Mouse (Mus musculus) CH12F3 (cell line): Measurements from ENCODE around the gene Ndufaf1.
"Not testable (repeated sequence)": the region's sequence is repeated elsewhere in the genome, so short reads cannot be mapped to it uniquely, and the experiment has no call there.

Experiments
- in situ Hi-C: fragments of 300-500 bp; cut with MboI; formaldehyde crosslinking; loops from 2 replicates; pipeline ENCODE4 v1.14.3; 2020; ENCODE audit warnings: low sequenced_read_pairs

The Ndufaf1 gene

GRCm38 (mm10) chr2:119662220-119663182 lies at the start of gene Ndufaf1:
Gene Ndufaf1, minus strand, starts transcription at chr2:119662827.
- in situ Hi-C loops = no loop called here

- in situ Hi-C loops = no loop called here
Measured at GRCm38 (mm10) chr2:119710011-119710410, 47.4 kb upstream of the Ndufaf1 start.

- in situ Hi-C loops = no loop called here
Measured at GRCm38 (mm10) chr2:119707676-119708075, 45.0 kb upstream of the Ndufaf1 start.

- in situ Hi-C loops = no loop called here
Measured at GRCm38 (mm10) chr2:119703171-119703570, 40.5 kb upstream of the Ndufaf1 start.

- in situ Hi-C loops = no loop called here
Measured at GRCm38 (mm10) chr2:119699962-119700361, 37.3 kb upstream of the Ndufaf1 start.

GRCm38 (mm10) chr2:119698472-119698871 lies 35.8 kb upstream of the Ndufaf1 start:
- in situ Hi-C loops = no loop called here

- in situ Hi-C loops = no loop called here
Measured at GRCm38 (mm10) chr2:119696111-119696510, 33.5 kb upstream of the Ndufaf1 start.

- in situ Hi-C loops = no loop called here
Measured at GRCm38 (mm10) chr2:119694826-119695225, 32.2 kb upstream of the Ndufaf1 start.

GRCm38 (mm10) chr2:119692003-119692701 lies 29.5 kb upstream of the Ndufaf1 start:
- in situ Hi-C loops = no loop called here

GRCm38 (mm10) chr2:119683706-119684105 lies 21.1 kb upstream of the Ndufaf1 start:
- in situ Hi-C loops = no loop called here

GRCm38 (mm10) chr2:119675831-119676230 lies 13.2 kb upstream of the Ndufaf1 start:
- in situ Hi-C loops = no loop called here

- in situ Hi-C loops = no loop called here
Measured at GRCm38 (mm10) chr2:119675215-119675784, 12.7 kb upstream of the Ndufaf1 start.

GRCm38 (mm10) chr2:119674525-119675214 lies 12.0 kb upstream of the Ndufaf1 start, which contains the start of gene Rtf1:
Gene Rtf1, plus strand, starts transcription at chr2:119675068.
- in situ Hi-C loops = no loop called here

- in situ Hi-C loops = no loop called here
Measured at GRCm38 (mm10) chr2:119669010-119669409, 6.4 kb upstream of the Ndufaf1 start.

- in situ Hi-C loops = not testable (repeated sequence)
Measured at GRCm38 (mm10) chr2:119665744-119666143, 3.1 kb upstream of the Ndufaf1 start.

GRCm38 (mm10) chr2:119644254-119644653 lies 18.4 kb downstream of the Ndufaf1 start:
- in situ Hi-C loops = no loop called here

- in situ Hi-C loops = no loop called here
Measured at GRCm38 (mm10) chr2:119641214-119641912, 21.3 kb downstream of the Ndufaf1 start.

GRCm38 (mm10) chr2:119636781-119637180 lies 25.8 kb downstream of the Ndufaf1 start:
- in situ Hi-C loops = no loop called here

- in situ Hi-C loops = no loop called here
Measured at GRCm38 (mm10) chr2:119621302-119621701, 41.3 kb downstream of the Ndufaf1 start.

- in situ Hi-C loops = not testable (repeated sequence)
Measured at GRCm38 (mm10) chr2:119619002-119619401, 43.6 kb downstream of the Ndufaf1 start.
